Mouse (Mus musculus) embryonic facial prominence, embryonic 15.5 days (tissue): ENCODE measurements around the gene Nudt5. TPM values are rescaled to one million over a fixed set of nuclear protein-coding genes. Genes with fewer than 3 reads are reported as not detected.

Experiments used
- ATAC-seq: fragments of 200-750 bp; cut with Nextera tagmentation; 2 replicates; pipeline ENCODE4 v1.8.0; 2017; ENCODE audit warnings: low read depth, moderate TSS enrichment; ENCODE audit not compliant: insufficient number of reproducible peaks, low FRiP score, low TSS enrichment
- H3K27ac ChIP-seq: fragments of 300-500 bp; sonication (generic); replicated peaks from 2 replicates; pipeline ENCODE4 v1.5.1; 2015; ENCODE audit warnings: mild to moderate bottlenecking, inconsistent platforms
- H3K27me3 ChIP-seq: fragments of 300-500 bp; sonication (generic); 2 replicates; pipeline ENCODE4 v1.6.1; 2015; ENCODE audit warnings: inconsistent platforms
- H3K36me3 ChIP-seq: fragments of 300-500 bp; sonication (generic); 2 replicates; pipeline ENCODE4 v1.6.1; 2015; ENCODE audit warnings: mild to moderate bottlenecking, inconsistent platforms
- H3K4me1 ChIP-seq: fragments of 300-500 bp; sonication (generic); 2 replicates; pipeline ENCODE4 v1.6.1; 2015; ENCODE audit warnings: inconsistent platforms
- H3K4me2 ChIP-seq: fragments of 300-500 bp; sonication (generic); replicated peaks from 2 replicates; pipeline ENCODE4 v1.6.1; 2015; ENCODE audit warnings: mild to moderate bottlenecking, inconsistent platforms
- H3K4me3 ChIP-seq: fragments of 300-500 bp; sonication (generic); replicated peaks from 2 replicates; pipeline ENCODE4 v1.5.1; 2015; ENCODE audit warnings: mild to moderate bottlenecking, inconsistent platforms
- H3K9ac ChIP-seq: fragments of 300-500 bp; sonication (generic); 2 replicates; pipeline ENCODE4 v1.6.1; 2015; ENCODE audit warnings: inconsistent platforms
- H3K9me3 ChIP-seq: fragments of 300-500 bp; sonication (generic); replicated peaks from 2 replicates; pipeline ENCODE4 v1.6.1; 2016; ENCODE audit warnings: inconsistent platforms
- WGBS: fragments of 180-500 bp; shearing (Covaris S2); methylation state at CpG from one replicate; pipeline ENCODE4 v1.1.7; 2015; 5-methylcytosine and 5-hydroxymethylcytosine counted together
- polyA plus RNA-seq: library from polyadenylated mRNA; unstranded; fragments of >200 nt; fragmentation: Nextera tagmentation; extraction: Ambion mirVana; gene quantifications from 2 replicates; pipeline ENCODE4 v1.2.1, GENCODE M21; 2015

The Nudt5 gene
- polyA plus RNA-seq, 1 experiment from 2014 or later = 63.2 TPM

GRCm38 (mm10) chr2:5869746-5870145 is 24.9 kb downstream of the Nudt5 start:
- no peak for ATAC-seq
- no peak overlapping the region for H3K9ac ChIP-seq
- H3K4me3 ChIP-seq = no peak overlapping the region
- WGBS = 89% methylated on average over 5 of the region's 5 CpGs
- H3K36me3 ChIP-seq = peaks cover 71% of the 10 kb centered on the region
- H3K27me3 ChIP-seq = no peaks in the 10 kb centered on the region
- H3K27ac ChIP-seq = no peak overlapping the region
- H3K4me2 ChIP-seq = no peak overlapping the region
- H3K9me3 ChIP-seq = no peaks in the 10 kb centered on the region
- no peaks in the 10 kb centered on the region for H3K4me1 ChIP-seq

GRCm38 (mm10) chr2:5877446-5877845 is 32.6 kb downstream of the Nudt5 start:
- peaks cover 83% of the 10 kb centered on the region for H3K36me3 ChIP-seq
- 74% methylated on average over 3 of the region's 3 CpGs for WGBS
- ATAC-seq = no peak

GRCm38 (mm10) chr2:5888865-5889264 is 44.0 kb downstream of the Nudt5 start:
- peaks cover 43% of the 10 kb centered on the region for H3K36me3 ChIP-seq
- no peak overlapping the region for H3K9ac ChIP-seq
- no peak overlapping the region for H3K4me2 ChIP-seq
- no peak overlapping the region for H3K27ac ChIP-seq
- ATAC-seq = no peak
- H3K27me3 ChIP-seq = no peaks in the 10 kb centered on the region
- no peaks in the 10 kb centered on the region for H3K4me1 ChIP-seq
- no peaks in the 10 kb centered on the region for H3K9me3 ChIP-seq
- no peak overlapping the region for H3K4me3 ChIP-seq
- 80% methylated on average over 5 of the region's 5 CpGs for WGBS

More at GRCm38 (mm10) chr2:5877446-5877845, 32.6 kb downstream of the Nudt5 start:
- Histone ChIP-seq H3K27ac (no peak overlapping the region), H3K9ac (no peak overlapping the region), H3K4me2 (no peak overlapping the region), H3K4me1 (no peaks in the 10 kb centered on the region), H3K4me3 (no peak overlapping the region), H3K27me3 (no peaks in the 10 kb centered on the region), H3K9me3 (no peaks in the 10 kb centered on the region)

GRCm38 (mm10) chr2:5889412-5889811 is 44.6 kb downstream of the Nudt5 start:
- Histone ChIP-seq H3K36me3 (peaks cover 41% of the 10 kb centered on the region), H3K27ac (no peak overlapping the region), H3K4me3 (no peak overlapping the region), H3K4me2 (no peak overlapping the region), H3K9me3 (no peaks in the 10 kb centered on the region), H3K9ac (no peak overlapping the region), H3K27me3 (no peaks in the 10 kb centered on the region), H3K4me1 (0 out of 2 replicates have a peak, but pooled peaks cover 3% of the 10 kb centered on the region)
- WGBS = 61% methylated on average over 2 of the region's 2 CpGs
- no peak for ATAC-seq

- no peaks in the 10 kb centered on the region for H3K27me3 ChIP-seq
- H3K36me3 ChIP-seq = peaks cover 19% of the 10 kb centered on the region
- no peaks in the 10 kb centered on the region for H3K9me3 ChIP-seq
- H3K4me2 ChIP-seq = peak overlapping the region; percentile 56
- ATAC-seq = no peak
- WGBS = 30% methylated on average over 11 of the region's 11 CpGs
- H3K9ac ChIP-seq = 0 out of 2 replicates have a peak overlapping the region, but pooled peaks have one; percentile 94
- H3K4me1 ChIP-seq = peaks cover 3% of the 10 kb centered on the region; the same call in 1 of the 2 replicates
- 0 out of 2 replicates have a peak overlapping the region, but pooled peaks have one; percentile 86 for H3K27ac ChIP-seq
- H3K4me3 ChIP-seq = peak overlapping the region; percentile 90
Observed at GRCm38 (mm10) chr2:5894296-5894695, 49.5 kb downstream of the Nudt5 start.

- H3K4me3 ChIP-seq = peak within 1 kb of the TSS; percentile 90
- no peaks in the 10 kb centered on the region for H3K9me3 ChIP-seq
- peaks cover 3% of the 10 kb centered on the region; the same call in 1 of the 2 replicates for H3K4me1 ChIP-seq
- H3K9ac ChIP-seq = peak within 1 kb of the TSS; percentile 94
- H3K27ac ChIP-seq = peak within 1 kb of the TSS; percentile 86
- peak within 1 kb of the TSS; percentile 56 for H3K4me2 ChIP-seq
- no peaks in the 10 kb centered on the region for H3K27me3 ChIP-seq
- WGBS = under 1% methylated on average over 62 of the region's 62 CpGs
- ATAC-seq = peak; percentile 98
- peaks cover 22% of the 10 kb centered on the region for H3K36me3 ChIP-seq
Observed at GRCm38 (mm10) chr2:5894843-5895570, 50.2 kb downstream of the Nudt5 start, which contains the start of gene Sec61a2. Sec61a2 (minus strand) TSS chr2:5895432.

- no peak overlapping the region for H3K9ac ChIP-seq
- H3K27ac ChIP-seq = no peak overlapping the region
- H3K9me3 ChIP-seq = no peaks in the 10 kb centered on the region
- H3K4me2 ChIP-seq = no peak overlapping the region
- no peak for ATAC-seq
- WGBS = 63% methylated on average over 5 of the region's 5 CpGs
- H3K27me3 ChIP-seq = no peaks in the 10 kb centered on the region
- peaks cover 22% of the 10 kb centered on the region for H3K36me3 ChIP-seq
- H3K4me1 ChIP-seq = no peaks in the 10 kb centered on the region; the same call in 1 of the 2 replicates
- H3K4me3 ChIP-seq = no peak overlapping the region
Observed at GRCm38 (mm10) chr2:5900145-5900544, 55.3 kb downstream of the Nudt5 start.

GRCm38 (mm10) chr2:5906092-5906491 is 61.3 kb downstream of the Nudt5 start:
- Histone ChIP-seq H3K27ac (no peak overlapping the region), H3K27me3 (no peaks in the 10 kb centered on the region), H3K4me2 (no peak overlapping the region), H3K36me3 (peaks cover 14% of the 10 kb centered on the region), H3K4me1 (no peaks in the 10 kb centered on the region), H3K9ac (no peak overlapping the region), H3K9me3 (no peaks in the 10 kb centered on the region), H3K4me3 (no peak overlapping the region)
- 30% methylated on average over 5 of the region's 5 CpGs for WGBS
- ATAC-seq = no peak

- 54% methylated on average over 3 of the region's 3 CpGs for WGBS
- no peak overlapping the region for H3K27ac ChIP-seq
- H3K4me2 ChIP-seq = no peak overlapping the region
- H3K4me3 ChIP-seq = no peak overlapping the region
- no peaks in the 10 kb centered on the region for H3K9me3 ChIP-seq
- no peak for ATAC-seq
- H3K4me1 ChIP-seq = no peaks in the 10 kb centered on the region
- H3K27me3 ChIP-seq = no peaks in the 10 kb centered on the region
- peaks cover 14% of the 10 kb centered on the region for H3K36me3 ChIP-seq
- no peak overlapping the region for H3K9ac ChIP-seq
Observed at GRCm38 (mm10) chr2:5906625-5907024, 61.8 kb downstream of the Nudt5 start.

- H3K4me2 ChIP-seq = no peak overlapping the region
- no peak overlapping the region for H3K27ac ChIP-seq
- H3K36me3 ChIP-seq = 0 out of 2 replicates have a peak, but pooled peaks cover 6% of the 10 kb centered on the region
- H3K9ac ChIP-seq = no peak overlapping the region
- H3K4me1 ChIP-seq = no peaks in the 10 kb centered on the region
- no peak overlapping the region for H3K4me3 ChIP-seq
- no peak for ATAC-seq
- 41% methylated on average over 16 of the region's 16 CpGs for WGBS
- H3K9me3 ChIP-seq = no peaks in the 10 kb centered on the region
- no peaks in the 10 kb centered on the region for H3K27me3 ChIP-seq
Observed at GRCm38 (mm10) chr2:5911282-5911965, 66.6 kb downstream of the Nudt5 start.
